Mouse (Mus musculus): ENCODE data around the gene Arl5c. TPM values are rescaled to one million over a fixed set of nuclear protein-coding genes. Genes with fewer than 3 reads are reported as not detected.

Arl5c gene
- polyA plus RNA-seq, 1 experiment from 2014 or later: 4.6 TPM

DNA sequence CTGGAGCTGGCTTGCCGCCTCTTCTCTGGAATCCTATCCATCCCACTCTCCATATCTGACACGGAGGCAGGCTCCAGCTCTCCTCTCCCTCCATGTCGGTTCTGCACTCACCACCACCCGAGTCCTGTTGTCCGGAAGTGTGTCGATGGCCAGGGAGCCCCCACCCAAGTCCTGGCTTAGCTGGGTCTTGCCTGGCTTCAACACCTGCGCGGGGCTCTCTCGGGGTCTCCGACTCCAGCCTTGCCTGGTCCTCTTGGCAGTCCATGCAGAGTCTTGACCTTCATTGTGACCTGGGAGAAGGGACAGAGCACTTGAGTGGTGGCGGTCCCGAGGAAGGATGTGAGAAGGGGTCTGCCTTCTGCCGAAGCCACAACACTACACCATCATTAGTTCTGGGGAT, 17.6 kb downstream of the Arl5c start:
- Histone ChIP-seq H3K36me3 (replicated peaks; ENCODE audit: control insufficient read depth, insufficient read depth, low read depth, low read length) (no peaks in the 10 kb centered on the region), H3K4me3 (ENCODE audit: low read depth, low read length) (no peak overlapping the region), H3K9me3 (replicated peaks; ENCODE audit: control insufficient read depth, low read length) (no peaks in the 10 kb centered on the region), H3K4me1 (ENCODE audit: control insufficient read depth, insufficient read depth, low read length) (no peaks in the 10 kb centered on the region; the same call in 1 of the 2 replicates), H3K9ac (replicated peaks; ENCODE audit: low read length) (no peak overlapping the region), H3K4me2 (ENCODE audit: low read depth, low read length) (no peak overlapping the region), H3K27me3 (ENCODE audit: control insufficient read depth, insufficient read depth, low read length) (no peaks in the 10 kb centered on the region), H3K27ac (replicated peaks; ENCODE audit: low read depth, low read length) (no peak overlapping the region)
- WGBS: 89% methylated on average over 13 of the region's 13 CpGs
- ATAC-seq (replicated peaks; ENCODE audit: insufficient number of reproducible peaks, low FRiP score, low TSS enrichment, low read depth) (no peak), DNase-seq (ENCODE audit: low spot score) (no peak)

DNA sequence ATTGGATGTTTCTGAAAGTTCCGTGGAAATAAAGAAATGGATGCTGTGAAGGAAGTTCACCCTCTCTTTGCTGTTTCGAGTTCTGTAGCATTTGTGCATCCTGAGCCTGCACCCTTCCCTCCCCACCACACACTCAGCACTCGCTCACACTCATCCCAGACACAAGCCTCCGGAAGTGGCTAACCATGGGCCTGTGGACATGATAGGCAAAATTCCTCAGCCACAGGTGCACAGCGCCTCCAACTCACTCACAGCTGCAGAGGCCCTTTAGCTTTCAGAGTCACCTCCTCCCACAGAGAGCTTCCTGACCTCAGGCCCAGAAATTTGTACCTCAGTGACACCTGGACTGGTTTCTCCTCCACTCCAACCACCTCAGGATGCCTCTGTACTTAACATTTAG, 18.2 kb downstream of the Arl5c start:
- H3K4me2 ChIP-seq (ENCODE audit: low read depth, low read length): no peak overlapping the region
- WGBS: 72% methylated on average over 5 of the region's 5 CpGs
- no peak for DNase-seq (ENCODE audit: low spot score)
- H3K9ac ChIP-seq (replicated peaks; ENCODE audit: low read length): no peak overlapping the region
- H3K27ac ChIP-seq (replicated peaks; ENCODE audit: low read depth, low read length): no peak overlapping the region
- no peaks in the 10 kb centered on the region for H3K36me3 ChIP-seq (replicated peaks; ENCODE audit: control insufficient read depth, insufficient read depth, low read depth, low read length)
- H3K4me1 ChIP-seq (ENCODE audit: control insufficient read depth, insufficient read depth, low read length): no peaks in the 10 kb centered on the region; the same call in 1 of the 2 replicates
- no peak overlapping the region for H3K4me3 ChIP-seq (ENCODE audit: low read depth, low read length)
- H3K9me3 ChIP-seq (replicated peaks; ENCODE audit: control insufficient read depth, low read length): no peaks in the 10 kb centered on the region
- no peak for ATAC-seq (replicated peaks; ENCODE audit: insufficient number of reproducible peaks, low FRiP score, low TSS enrichment, low read depth)
- H3K27me3 ChIP-seq (ENCODE audit: control insufficient read depth, insufficient read depth, low read length): no peaks in the 10 kb centered on the region

DNA sequence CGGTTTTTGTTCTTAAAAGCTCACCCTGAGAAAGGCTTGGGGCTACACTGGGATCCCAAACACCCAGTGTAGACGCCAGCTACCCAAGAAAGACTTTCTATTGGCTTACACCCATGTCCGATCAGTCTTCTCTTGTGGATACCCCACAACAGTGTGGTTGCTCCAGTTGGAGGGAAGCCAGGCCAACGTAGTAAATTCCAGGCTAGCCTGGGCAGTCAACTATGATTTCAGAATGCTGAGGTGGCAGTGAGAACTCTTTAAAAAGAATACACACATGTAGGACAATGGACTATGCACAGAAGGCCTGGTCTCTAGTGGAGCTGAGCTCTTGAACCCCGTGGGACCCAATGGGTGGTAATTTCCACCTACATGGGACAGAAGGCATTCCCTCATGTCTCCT, 21.2 kb downstream of the Arl5c start:
- H3K4me2 ChIP-seq (ENCODE audit: low read depth, low read length): no peak overlapping the region
- no peak overlapping the region for H3K27ac ChIP-seq (replicated peaks; ENCODE audit: low read depth, low read length)
- DNase-seq (ENCODE audit: low spot score) (no peak), ATAC-seq (replicated peaks; ENCODE audit: insufficient number of reproducible peaks, low FRiP score, low TSS enrichment, low read depth) (no peak)
- no peaks in the 10 kb centered on the region for H3K4me1 ChIP-seq (ENCODE audit: control insufficient read depth, insufficient read depth, low read length)
- 92% methylated on average over 5 of the region's 5 CpGs for WGBS
- H3K36me3 ChIP-seq (replicated peaks; ENCODE audit: control insufficient read depth, insufficient read depth, low read depth, low read length): no peaks in the 10 kb centered on the region
- no peak overlapping the region for H3K4me3 ChIP-seq (ENCODE audit: low read depth, low read length)
- H3K9ac ChIP-seq (replicated peaks; ENCODE audit: low read length): no peak overlapping the region
- H3K9me3 ChIP-seq (replicated peaks; ENCODE audit: control insufficient read depth, low read length): no peaks in the 10 kb centered on the region
- H3K27me3 ChIP-seq (ENCODE audit: control insufficient read depth, insufficient read depth, low read length): no peaks in the 10 kb centered on the region

GRCm38 (mm10) chr11:97974141-97974540, 21.8 kb downstream of the Arl5c start:
- 90% methylated on average over 5 of the region's 5 CpGs for WGBS
- no peak for ATAC-seq (replicated peaks; ENCODE audit: insufficient number of reproducible peaks, low FRiP score, low TSS enrichment, low read depth)

DNA sequence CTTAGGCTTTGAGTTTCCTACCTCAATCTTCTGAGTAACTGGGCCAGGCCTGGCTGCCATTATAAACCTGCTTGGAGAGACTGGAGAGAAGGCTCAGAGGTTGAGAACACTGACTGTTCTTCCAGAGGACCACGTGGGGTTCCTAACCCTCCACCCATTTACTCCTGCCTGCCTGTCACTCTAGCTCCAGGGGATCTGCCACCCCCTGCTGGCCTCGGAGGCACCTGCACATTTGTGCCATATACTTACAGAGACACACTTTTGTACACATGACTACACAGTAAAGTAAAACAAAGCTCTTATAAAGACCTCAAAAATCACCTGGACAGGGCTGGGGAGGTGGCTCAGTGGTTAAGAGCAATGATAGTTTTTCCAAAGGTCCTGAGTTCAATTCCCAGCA, 23.5 kb downstream of the Arl5c start:
- ATAC-seq (replicated peaks; ENCODE audit: insufficient number of reproducible peaks, low FRiP score, low TSS enrichment, low read depth): no peak
- Histone ChIP-seq H3K4me3 (ENCODE audit: low read depth, low read length) (no peak overlapping the region), H3K36me3 (replicated peaks; ENCODE audit: control insufficient read depth, insufficient read depth, low read depth, low read length) (no peaks in the 10 kb centered on the region), H3K27ac (replicated peaks; ENCODE audit: low read depth, low read length) (no peak overlapping the region), H3K9ac (replicated peaks; ENCODE audit: low read length) (no peak overlapping the region), H3K9me3 (replicated peaks; ENCODE audit: control insufficient read depth, low read length) (no peaks in the 10 kb centered on the region), H3K4me2 (ENCODE audit: low read depth, low read length) (no peak overlapping the region), H3K27me3 (ENCODE audit: control insufficient read depth, insufficient read depth, low read length) (no peaks in the 10 kb centered on the region), H3K4me1 (ENCODE audit: control insufficient read depth, insufficient read depth, low read length) (no peaks in the 10 kb centered on the region)
- no peak for DNase-seq (ENCODE audit: low spot score)
- 76% methylated on average over 2 of the region's 2 CpGs for WGBS

More at GRCm38 (mm10) chr11:97974141-97974540, 21.8 kb downstream of the Arl5c start:
- Histone ChIP-seq H3K4me1 (ENCODE audit: control insufficient read depth, insufficient read depth, low read length) (no peaks in the 10 kb centered on the region), H3K9me3 (replicated peaks; ENCODE audit: control insufficient read depth, low read length) (no peaks in the 10 kb centered on the region), H3K36me3 (replicated peaks; ENCODE audit: control insufficient read depth, insufficient read depth, low read depth, low read length) (no peaks in the 10 kb centered on the region), H3K9ac (replicated peaks; ENCODE audit: low read length) (no peak overlapping the region), H3K27me3 (ENCODE audit: control insufficient read depth, insufficient read depth, low read length) (no peaks in the 10 kb centered on the region), H3K27ac (replicated peaks; ENCODE audit: low read depth, low read length) (no peak overlapping the region), H3K4me2 (ENCODE audit: low read depth, low read length) (no peak overlapping the region), H3K4me3 (ENCODE audit: low read depth, low read length) (no peak overlapping the region)
- DNase-seq (ENCODE audit: low spot score): no peak

GRCm38 (mm10) chr11:97971232-97971631, 24.7 kb downstream of the Arl5c start:
- Histone ChIP-seq H3K9me3 (replicated peaks; ENCODE audit: control insufficient read depth, low read length) (no peaks in the 10 kb centered on the region), H3K9ac (replicated peaks; ENCODE audit: low read length) (no peak overlapping the region), H3K27me3 (ENCODE audit: control insufficient read depth, insufficient read depth, low read length) (no peaks in the 10 kb centered on the region), H3K4me2 (ENCODE audit: low read depth, low read length) (no peak overlapping the region), H3K4me3 (ENCODE audit: low read depth, low read length) (no peak overlapping the region), H3K4me1 (ENCODE audit: control insufficient read depth, insufficient read depth, low read length) (no peaks in the 10 kb centered on the region), H3K27ac (replicated peaks; ENCODE audit: low read depth, low read length) (no peak overlapping the region), H3K36me3 (replicated peaks; ENCODE audit: control insufficient read depth, insufficient read depth, low read depth, low read length) (no peaks in the 10 kb centered on the region)
- ATAC-seq (replicated peaks; ENCODE audit: insufficient number of reproducible peaks, low FRiP score, low TSS enrichment, low read depth) (no peak), DNase-seq (ENCODE audit: low spot score) (no peak)
- WGBS: 46% methylated on average over 7 of the region's 7 CpGs

DNA sequence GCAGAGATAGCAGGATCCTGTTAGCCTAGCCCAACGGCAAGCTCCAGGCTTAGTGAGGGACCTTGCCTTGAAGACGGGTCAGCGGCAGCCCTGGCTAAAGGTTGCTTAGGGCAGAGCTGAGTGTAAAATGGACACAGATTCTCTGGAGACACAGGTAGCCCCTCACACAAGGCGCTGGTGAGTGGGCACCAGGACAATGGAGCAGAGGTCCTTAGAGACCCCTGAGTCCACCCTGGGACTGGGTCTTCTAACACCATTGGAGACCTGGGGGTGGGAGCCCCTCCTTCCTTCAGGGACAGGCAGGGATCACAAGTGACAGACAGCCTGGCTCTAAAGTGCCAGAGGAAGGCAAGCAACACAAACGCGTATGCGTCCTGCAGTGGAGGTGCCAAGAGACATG, 25.2 kb downstream of the Arl5c start:
- Histone ChIP-seq H3K4me2 (ENCODE audit: low read depth, low read length) (no peak overlapping the region), H3K27me3 (ENCODE audit: control insufficient read depth, insufficient read depth, low read length) (no peaks in the 10 kb centered on the region), H3K9me3 (replicated peaks; ENCODE audit: control insufficient read depth, low read length) (no peaks in the 10 kb centered on the region), H3K36me3 (replicated peaks; ENCODE audit: control insufficient read depth, insufficient read depth, low read depth, low read length) (no peaks in the 10 kb centered on the region), H3K4me1 (ENCODE audit: control insufficient read depth, insufficient read depth, low read length) (no peaks in the 10 kb centered on the region), H3K27ac (replicated peaks; ENCODE audit: low read depth, low read length) (no peak overlapping the region), H3K9ac (replicated peaks; ENCODE audit: low read length) (no peak overlapping the region), H3K4me3 (ENCODE audit: low read depth, low read length) (no peak overlapping the region)
- 87% methylated on average over 7 of the region's 7 CpGs for WGBS
- ATAC-seq (replicated peaks; ENCODE audit: insufficient number of reproducible peaks, low FRiP score, low TSS enrichment, low read depth): no peak
- DNase-seq (ENCODE audit: low spot score): no peak

DNA sequence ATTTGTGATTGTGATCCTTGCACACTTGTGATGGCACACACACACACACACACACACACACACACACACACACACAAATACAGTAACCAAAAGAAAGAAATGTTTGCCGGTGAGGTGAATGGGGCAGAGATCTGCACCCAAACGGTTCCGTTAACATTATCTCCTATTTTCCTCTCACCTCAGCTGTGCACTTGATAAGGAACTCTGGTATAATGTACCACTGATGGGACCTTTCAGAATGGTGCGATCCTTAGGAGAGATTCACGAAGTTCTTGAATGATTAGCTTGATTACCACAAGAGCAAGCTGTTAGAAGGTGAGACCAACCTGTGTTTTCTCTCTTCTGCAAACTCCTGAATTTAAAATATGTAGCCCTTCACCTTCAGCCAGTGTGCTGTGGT, 27.6 kb downstream of the Arl5c start:
- ATAC-seq (replicated peaks; ENCODE audit: insufficient number of reproducible peaks, low FRiP score, low TSS enrichment, low read depth) (no peak), DNase-seq (ENCODE audit: low spot score) (no peak)
- H3K4me1 ChIP-seq (ENCODE audit: control insufficient read depth, insufficient read depth, low read length): no peaks in the 10 kb centered on the region
- no peaks in the 10 kb centered on the region for H3K9me3 ChIP-seq (replicated peaks; ENCODE audit: control insufficient read depth, low read length)
- H3K4me3 ChIP-seq (ENCODE audit: low read depth, low read length): no peak overlapping the region
- H3K36me3 ChIP-seq (replicated peaks; ENCODE audit: control insufficient read depth, insufficient read depth, low read depth, low read length): no peaks in the 10 kb centered on the region
- no peaks in the 10 kb centered on the region for H3K27me3 ChIP-seq (ENCODE audit: control insufficient read depth, insufficient read depth, low read length)
- no peak overlapping the region for H3K4me2 ChIP-seq (ENCODE audit: low read depth, low read length)
- no peak overlapping the region for H3K27ac ChIP-seq (replicated peaks; ENCODE audit: low read depth, low read length)
- no peak overlapping the region for H3K9ac ChIP-seq (replicated peaks; ENCODE audit: low read length)
- WGBS: 83% methylated on average over 5 of the region's 5 CpGs
